Mouse (Mus musculus) heart, embryonic 12.5 days (tissue): ENCODE measurements around the gene Pecam1. TPM values are rescaled to one million over a fixed set of nuclear protein-coding genes. Genes with fewer than 3 reads are reported as not detected.
"Not testable (repeated sequence)": the region's sequence is repeated elsewhere in the genome, so short reads cannot be mapped to it uniquely, and the experiment has no call there.

Source experiments
- ATAC-seq: fragments of 200-750 bp; cut with Nextera tagmentation; 2 replicates; pipeline ENCODE4 v1.8.0; 2017; ENCODE audit warnings: moderate TSS enrichment, moderate library complexity; ENCODE audit not compliant: insufficient number of reproducible peaks, low FRiP score
- H3K27ac ChIP-seq: fragments of 300-500 bp; sonication (generic); 2 replicates; pipeline ENCODE4 v1.5.1; 2016; ENCODE audit warnings: mild to moderate bottlenecking, moderate library complexity; ENCODE audit not compliant: poor library complexity, severe bottlenecking
- H3K27me3 ChIP-seq: fragments of 300-500 bp; sonication (generic); replicated peaks from 2 replicates; pipeline ENCODE4 v1.6.1; 2016; ENCODE audit warnings: mild to moderate bottlenecking, moderate library complexity
- H3K36me3 ChIP-seq: fragments of 300-500 bp; sonication (generic); 2 replicates; pipeline ENCODE4 v1.6.1; 2016; ENCODE audit warnings: mild to moderate bottlenecking, moderate library complexity
- H3K4me1 ChIP-seq: fragments of 300-500 bp; sonication (generic); replicated peaks from 2 replicates; pipeline ENCODE4 v1.6.1; 2016; ENCODE audit warnings: mild to moderate bottlenecking
- H3K4me2 ChIP-seq: fragments of 300-500 bp; sonication (generic); 2 replicates; pipeline ENCODE4 v1.6.1; 2016; ENCODE audit warnings: mild to moderate bottlenecking, moderate library complexity
- H3K4me3 ChIP-seq: fragments of 300-500 bp; sonication (generic); 2 replicates; pipeline ENCODE4 v1.5.1; 2016; ENCODE audit warnings: mild to moderate bottlenecking
- H3K9ac ChIP-seq: fragments of 300-500 bp; sonication (generic); 2 replicates; pipeline ENCODE4 v1.6.1; 2016; ENCODE audit warnings: mild to moderate bottlenecking, moderate library complexity
- H3K9me3 ChIP-seq: fragments of 300-500 bp; sonication (generic); replicated peaks from 2 replicates; pipeline ENCODE4 v1.6.1; 2016; ENCODE audit warnings: mild to moderate bottlenecking, moderate library complexity
- WGBS: fragments of 180-500 bp; shearing (Covaris S2); methylation state at CpG from one replicate; pipeline ENCODE4 v1.1.7; 2016; 5-methylcytosine and 5-hydroxymethylcytosine counted together
- polyA plus RNA-seq: library from polyadenylated mRNA; unstranded; fragments of >200 nt; fragmentation: Nextera tagmentation; extraction: Ambion mirVana; gene quantifications from 2 replicates; pipeline ENCODE4 v1.2.1, GENCODE M21; 2016

Pecam1 gene
- polyA plus RNA-seq, 1 experiment from 2014 or later = 67.9 TPM

DNA sequence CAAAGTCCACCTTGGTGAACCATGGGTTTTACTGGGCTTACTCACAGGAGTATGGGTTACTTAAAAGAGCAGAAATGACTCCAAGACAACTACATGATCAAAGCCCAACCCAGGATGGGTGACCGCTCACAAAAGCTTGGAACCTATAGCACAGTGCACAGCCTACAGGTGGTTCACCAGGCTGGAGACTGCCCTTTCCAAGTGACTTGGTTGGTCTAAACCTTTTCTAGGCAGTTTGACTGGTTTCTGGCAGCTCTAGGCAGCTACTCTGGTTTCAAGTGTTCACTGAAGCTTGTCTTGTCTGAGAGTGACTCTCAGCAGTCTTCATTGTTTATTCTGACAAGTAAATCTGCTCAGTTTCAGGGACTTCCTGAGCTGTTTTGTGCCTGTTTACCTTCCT, 20.8 kb downstream of the Pecam1 start:
- Histone ChIP-seq H3K9ac (no peak overlapping the region), H3K36me3 (no peaks in the 10 kb centered on the region), H3K27ac (peak overlapping the region; percentile 86), H3K9me3 (peaks cover 7% of the 10 kb centered on the region), H3K4me2 (no peak overlapping the region), H3K27me3 (no peaks in the 10 kb centered on the region), H3K4me1 (peaks cover 36% of the 10 kb centered on the region), H3K4me3 (no peak overlapping the region)
- ATAC-seq = no peak
- WGBS = 92% methylated on average over 1 of the region's 1 CpGs

DNA sequence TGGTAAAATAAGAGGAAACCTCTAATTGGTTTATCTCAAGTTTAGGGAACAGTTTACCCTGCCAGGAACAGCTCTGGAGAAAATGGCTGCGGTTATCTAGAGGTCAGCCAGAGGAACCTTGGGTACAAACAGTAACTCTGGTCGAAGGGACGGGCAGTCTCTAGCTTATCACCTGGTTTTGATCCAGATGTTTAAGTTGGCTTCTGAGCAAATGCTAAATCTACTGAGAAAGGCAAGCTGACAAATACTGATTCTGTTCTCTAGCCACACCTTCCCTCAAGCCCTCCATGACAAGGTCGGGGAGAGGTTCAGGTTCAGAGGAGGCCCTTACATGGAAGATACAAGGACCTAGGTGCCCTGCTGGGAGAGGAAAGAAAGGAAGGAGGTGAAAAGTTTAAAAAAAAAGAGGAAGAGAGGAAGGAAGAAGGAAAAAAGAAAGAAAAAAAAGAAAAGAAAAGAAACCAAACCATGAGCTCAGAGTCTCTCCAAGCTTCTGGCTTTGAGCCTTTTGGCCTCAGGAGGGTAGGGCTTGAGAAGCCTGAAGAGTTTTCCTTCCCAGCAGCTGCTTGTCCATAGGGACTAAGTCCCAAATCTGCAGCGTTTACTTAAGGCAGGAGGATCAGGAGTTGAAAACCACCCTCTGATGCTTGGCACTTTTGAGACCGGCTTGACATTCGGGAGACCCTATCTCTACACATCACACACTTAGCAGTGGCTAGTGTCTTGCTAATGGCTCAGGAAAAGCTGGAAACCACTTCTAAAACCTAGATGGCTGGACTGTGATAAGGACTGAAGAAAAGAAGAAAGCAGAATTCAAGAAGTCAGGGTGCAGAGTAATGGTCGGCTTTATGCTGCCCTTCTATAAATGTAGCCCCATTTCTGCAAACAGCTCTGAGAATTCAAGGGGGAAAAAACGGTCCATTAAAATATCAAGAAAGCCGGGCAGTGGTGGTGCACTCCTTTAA, 21.7 kb downstream of the Pecam1 start:
- Histone ChIP-seq H3K27ac (peak overlapping the region; percentile 66), H3K9me3 (peaks cover 7% of the 10 kb centered on the region)
- no peak; the same call in 1 of the 2 replicates for ATAC-seq

DNA sequence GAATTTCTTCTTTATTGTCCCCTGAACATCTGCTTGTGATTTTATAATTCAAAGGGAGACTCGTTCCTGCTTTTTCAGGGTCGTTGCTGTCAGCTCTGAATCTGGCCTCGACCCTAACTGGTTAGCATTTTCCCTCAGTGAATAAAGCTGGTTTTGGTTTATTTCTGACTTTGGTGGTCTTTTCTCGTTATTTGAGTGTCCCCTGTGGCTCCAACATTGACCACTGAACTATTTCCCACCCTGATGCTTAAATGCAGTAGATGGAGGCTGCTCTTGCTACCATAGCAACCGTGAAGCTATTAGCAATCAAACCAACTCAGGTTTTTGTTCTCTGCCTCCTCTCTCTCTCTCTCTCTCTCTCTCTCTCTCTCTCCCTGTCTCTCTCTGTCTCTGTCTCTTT, 22.5 kb downstream of the Pecam1 start:
- H3K27ac ChIP-seq = no peak overlapping the region; the same call in 1 of the 2 replicates
- 74% methylated on average over 5 of the region's 5 CpGs for WGBS

More for the DNA sequence above, 21.7 kb downstream of the Pecam1 start:
- H3K4me1 ChIP-seq = peaks cover 38% of the 10 kb centered on the region
- H3K9ac ChIP-seq = no peak overlapping the region
- H3K27me3 ChIP-seq = no peaks in the 10 kb centered on the region
- H3K4me3 ChIP-seq = no peak overlapping the region
- no peaks in the 10 kb centered on the region for H3K36me3 ChIP-seq
- 49% methylated on average over 10 of the region's 10 CpGs for WGBS
- no peak overlapping the region for H3K4me2 ChIP-seq

DNA sequence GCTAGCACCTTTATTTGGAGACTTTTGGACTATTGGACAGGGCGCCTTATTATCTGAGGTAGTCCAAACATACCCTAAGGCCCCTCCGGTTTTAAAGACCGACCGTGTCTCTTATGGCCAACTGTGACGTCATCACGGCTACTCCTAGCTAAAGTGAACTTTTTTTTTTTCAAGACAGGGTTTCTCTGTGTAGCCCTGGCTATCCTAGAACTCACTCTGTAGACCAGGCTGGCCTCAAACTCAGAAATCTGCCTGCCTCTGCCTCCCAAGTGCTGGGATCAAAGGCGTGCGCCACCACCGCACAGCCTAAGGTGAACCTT, 25.6 kb downstream of the Pecam1 start:
- not testable (repeated sequence) for H3K36me3 ChIP-seq, H3K4me2 ChIP-seq, H3K27me3 ChIP-seq, H3K9me3 ChIP-seq, H3K27ac ChIP-seq, H3K4me3 ChIP-seq, H3K9ac ChIP-seq, ATAC-seq
- WGBS = 83% methylated on average over 9 of the region's 9 CpGs
- peaks cover 34% of the 10 kb centered on the region for H3K4me1 ChIP-seq

More for the DNA sequence above, 22.5 kb downstream of the Pecam1 start:
- ATAC-seq = no peak
- H3K4me1 ChIP-seq = peaks cover 44% of the 10 kb centered on the region
- H3K9me3 ChIP-seq = peaks cover 7% of the 10 kb centered on the region
- H3K36me3 ChIP-seq = no peaks in the 10 kb centered on the region
- no peak overlapping the region for H3K4me3 ChIP-seq
- H3K4me2 ChIP-seq = no peak overlapping the region
- H3K9ac ChIP-seq = no peak overlapping the region
- no peaks in the 10 kb centered on the region for H3K27me3 ChIP-seq

DNA sequence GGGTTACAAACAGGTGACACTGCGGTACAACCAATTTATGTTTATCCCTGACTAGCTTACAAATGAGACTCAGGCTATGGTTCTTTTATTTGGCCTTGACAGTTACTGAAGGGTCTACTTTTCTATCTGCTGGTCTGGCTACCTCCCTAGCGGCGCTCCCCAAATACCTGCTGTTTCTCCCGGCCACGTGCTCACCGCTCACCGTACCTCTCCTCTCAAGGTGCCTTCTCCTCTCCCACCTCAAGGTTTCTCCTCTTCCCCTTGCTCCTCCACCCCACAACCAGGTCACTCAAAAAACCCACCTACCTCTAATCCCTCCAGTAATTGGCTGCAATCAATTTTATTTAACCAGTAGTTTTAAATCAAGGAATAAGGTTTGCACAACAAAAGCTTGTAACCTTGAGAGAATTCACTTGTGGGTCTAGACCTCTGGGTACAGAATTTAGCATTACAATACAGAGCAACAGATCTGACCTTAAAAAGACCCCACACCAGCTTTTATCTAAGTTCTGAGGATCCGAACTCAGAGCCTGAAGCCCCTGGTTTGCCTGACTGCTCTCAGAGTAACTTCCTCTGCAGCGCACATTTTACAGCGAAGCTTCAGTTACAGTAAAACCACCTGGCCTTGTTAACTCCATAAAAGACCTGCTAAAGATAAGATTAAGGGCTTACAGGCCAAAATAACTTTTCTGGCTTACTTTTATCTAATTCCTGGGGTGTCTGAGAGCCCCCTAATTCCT, 26.1 kb downstream of the Pecam1 start:
- WGBS = 88% methylated on average over 10 of the region's 10 CpGs
- H3K4me1 ChIP-seq = peaks cover 31% of the 10 kb centered on the region
- 0 out of 2 replicates have a peak, but pooled peaks cover under 1% of the 10 kb centered on the region for H3K9me3 ChIP-seq
- no peaks in the 10 kb centered on the region for H3K27me3 ChIP-seq
- H3K9ac ChIP-seq = no peak overlapping the region
- H3K27ac ChIP-seq = no peak overlapping the region
- H3K4me3 ChIP-seq = no peak overlapping the region
- no peak for ATAC-seq
- no peaks in the 10 kb centered on the region for H3K36me3 ChIP-seq
- no peak overlapping the region for H3K4me2 ChIP-seq

DNA sequence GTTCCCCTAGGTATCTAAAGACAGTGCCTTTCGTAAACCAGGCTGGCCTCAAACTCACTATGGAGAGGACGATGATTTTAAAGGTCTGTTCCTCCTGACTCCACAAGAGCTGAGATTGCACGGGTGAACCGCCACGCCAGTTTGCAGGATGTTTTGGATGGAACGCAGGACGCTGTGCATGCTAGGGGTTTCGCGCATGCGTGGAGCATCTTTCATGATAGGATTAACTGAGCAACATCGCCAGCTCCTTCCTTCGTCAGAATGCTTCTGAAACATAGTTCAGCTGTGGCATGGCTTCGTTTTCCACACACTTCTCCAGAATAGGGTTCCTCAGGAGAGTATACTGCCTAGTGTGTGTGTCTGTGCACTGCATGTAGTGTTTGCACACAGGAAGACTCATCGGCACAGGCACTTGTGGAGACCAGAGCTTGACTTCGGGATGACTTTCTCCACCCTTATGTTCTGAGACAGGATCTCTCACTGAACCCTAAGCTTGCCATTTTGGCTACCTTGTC, 26.8 kb downstream of the Pecam1 start:
- Histone ChIP-seq H3K4me2 (peak overlapping the region; percentile 14), H3K27ac (no peak overlapping the region)
- WGBS = 68% methylated on average over 15 of the region's 15 CpGs

DNA sequence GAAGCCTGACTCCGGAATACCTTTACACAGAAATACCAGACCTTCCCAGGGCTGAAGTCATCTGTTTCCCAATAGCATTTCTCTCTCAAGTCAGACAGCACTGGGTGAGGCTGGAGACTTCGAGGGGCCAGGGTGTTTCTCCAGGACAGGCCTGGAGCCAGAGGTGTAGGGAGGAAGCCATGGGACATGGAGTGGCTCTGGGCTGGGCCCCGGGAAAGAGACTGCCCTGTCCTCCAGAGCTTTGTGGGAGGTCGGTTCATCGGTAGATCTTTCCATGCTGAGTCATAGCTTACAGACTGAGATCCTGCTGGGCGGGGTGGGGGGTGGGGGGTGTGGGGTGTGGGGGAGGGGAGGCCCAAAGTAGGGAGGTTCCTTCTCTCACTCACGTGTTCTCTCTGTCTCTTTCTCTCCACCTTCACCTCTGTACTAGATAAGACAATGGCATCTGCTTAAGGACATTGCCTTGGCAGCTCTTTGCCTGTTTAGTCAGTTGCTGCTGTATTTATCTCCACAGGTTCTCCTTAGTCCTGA, 27.5 kb downstream of the Pecam1 start:
- no peak overlapping the region for H3K4me3 ChIP-seq
- H3K27ac ChIP-seq = peak overlapping the region; percentile 1; the same call in 1 of the 2 replicates
- 7% methylated on average over 7 of the region's 7 CpGs for WGBS

More for the DNA sequence above, 26.8 kb downstream of the Pecam1 start:
- Histone ChIP-seq H3K9me3 (no peaks in the 10 kb centered on the region), H3K27me3 (no peaks in the 10 kb centered on the region), H3K4me3 (no peak overlapping the region), H3K4me1 (peaks cover 27% of the 10 kb centered on the region), H3K36me3 (no peaks in the 10 kb centered on the region), H3K9ac (no peak overlapping the region)
- no peak for ATAC-seq

DNA sequence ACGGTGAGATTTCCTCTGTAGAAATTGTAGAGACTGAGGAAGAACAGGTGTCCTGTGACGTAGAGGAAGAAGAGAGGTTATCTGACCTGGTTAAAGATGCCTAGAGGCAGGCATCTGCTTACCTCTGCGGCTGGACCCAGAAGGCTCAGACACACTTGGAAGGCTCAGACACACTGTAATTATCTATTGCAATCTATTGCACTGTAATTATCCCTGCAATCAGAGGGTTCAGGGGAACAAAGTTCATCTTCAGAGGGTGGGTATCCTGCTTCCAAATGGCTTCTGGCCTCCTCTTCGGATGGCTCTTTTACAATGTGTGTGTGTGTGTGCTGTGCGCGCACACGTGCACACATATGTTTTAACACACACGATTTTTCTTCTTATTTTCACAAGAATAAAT, 30.0 kb downstream of the Pecam1 start:
- no peak for ATAC-seq
- H3K4me2 ChIP-seq = no peak overlapping the region
- H3K4me3 ChIP-seq = no peak overlapping the region
- H3K4me1 ChIP-seq = peaks cover 19% of the 10 kb centered on the region
- H3K27me3 ChIP-seq = no peaks in the 10 kb centered on the region
- 86% methylated on average over 8 of the region's 8 CpGs for whole genome bisulfite sequencing
- H3K36me3 ChIP-seq = no peaks in the 10 kb centered on the region
- H3K9ac ChIP-seq = no peak overlapping the region
- no peaks in the 10 kb centered on the region for H3K9me3 ChIP-seq
- no peak overlapping the region for H3K27ac ChIP-seq

More for the DNA sequence above, 27.5 kb downstream of the Pecam1 start:
- H3K4me1 ChIP-seq = peaks cover 19% of the 10 kb centered on the region
- no peaks in the 10 kb centered on the region for H3K9me3 ChIP-seq
- H3K36me3 ChIP-seq = no peaks in the 10 kb centered on the region
- peak; percentile 91 for ATAC-seq
- H3K4me2 ChIP-seq = 0 out of 2 replicates have a peak overlapping the region, but pooled peaks have one; percentile 0
- H3K9ac ChIP-seq = 0 out of 2 replicates have a peak overlapping the region, but pooled peaks have one; percentile 23
- H3K27me3 ChIP-seq = no peaks in the 10 kb centered on the region

DNA sequence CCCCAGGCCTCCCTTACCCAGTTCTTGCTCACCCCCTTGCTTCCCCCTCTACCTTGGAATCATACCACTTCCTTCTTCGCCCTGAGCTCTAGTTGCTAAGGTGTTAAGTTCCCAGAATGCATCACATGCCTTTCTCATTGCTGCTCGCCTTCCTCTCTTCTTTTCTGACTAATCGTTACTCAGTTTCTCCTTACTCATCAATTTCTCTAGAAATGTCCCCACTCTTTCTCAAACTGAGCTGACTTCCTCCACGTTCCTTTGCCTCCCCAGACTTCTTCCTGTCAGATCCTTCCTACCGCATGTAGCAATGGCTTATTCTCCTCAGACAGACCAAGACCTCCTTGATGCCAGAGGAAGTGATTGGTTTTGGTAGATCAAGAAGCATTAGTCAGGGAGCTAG, 33.9 kb downstream of the Pecam1 start:
- no peaks in the 10 kb centered on the region for H3K9me3 ChIP-seq
- H3K4me2 ChIP-seq = no peak overlapping the region
- H3K27ac ChIP-seq = no peak overlapping the region
- no peaks in the 10 kb centered on the region for H3K36me3 ChIP-seq
- H3K27me3 ChIP-seq = no peaks in the 10 kb centered on the region
- H3K4me3 ChIP-seq = no peak overlapping the region
- peaks cover 26% of the 10 kb centered on the region for H3K4me1 ChIP-seq
- ATAC-seq = no peak
- no peak overlapping the region for H3K9ac ChIP-seq
- 82% methylated on average over 5 of the region's 5 CpGs for WGBS

DNA sequence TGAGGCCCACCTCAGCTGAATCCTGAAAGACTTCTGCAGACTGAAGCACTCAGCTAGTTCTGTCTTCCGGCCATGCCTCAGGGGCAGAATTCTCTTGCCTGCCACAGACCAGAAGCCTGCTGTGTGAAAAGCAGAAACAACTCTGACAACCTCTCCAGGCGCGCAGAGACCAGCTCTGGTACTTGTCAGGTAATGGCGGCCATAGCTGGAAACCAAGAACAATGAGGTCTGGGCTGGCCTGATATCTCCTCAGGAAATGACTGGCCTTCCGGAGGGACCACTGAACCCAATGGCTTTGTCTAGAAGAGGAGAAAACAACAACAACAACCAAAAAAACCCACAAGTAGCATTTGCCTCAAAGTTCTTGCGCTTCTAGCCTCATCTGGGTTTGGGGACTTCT, 35.4 kb downstream of the Pecam1 start:
- 34% methylated on average over 6 of the region's 6 CpGs for WGBS
- no peaks in the 10 kb centered on the region for H3K9me3 ChIP-seq
- peaks cover 35% of the 10 kb centered on the region for H3K4me1 ChIP-seq
- H3K36me3 ChIP-seq = no peaks in the 10 kb centered on the region
- no peaks in the 10 kb centered on the region for H3K27me3 ChIP-seq
- ATAC-seq = peak; percentile 81
- H3K4me2 ChIP-seq = peak overlapping the region; percentile 39
- peak overlapping the region; percentile 67 for H3K9ac ChIP-seq
- peak overlapping the region; percentile 41 for H3K4me3 ChIP-seq
- peak overlapping the region; percentile 91 for H3K27ac ChIP-seq

DNA sequence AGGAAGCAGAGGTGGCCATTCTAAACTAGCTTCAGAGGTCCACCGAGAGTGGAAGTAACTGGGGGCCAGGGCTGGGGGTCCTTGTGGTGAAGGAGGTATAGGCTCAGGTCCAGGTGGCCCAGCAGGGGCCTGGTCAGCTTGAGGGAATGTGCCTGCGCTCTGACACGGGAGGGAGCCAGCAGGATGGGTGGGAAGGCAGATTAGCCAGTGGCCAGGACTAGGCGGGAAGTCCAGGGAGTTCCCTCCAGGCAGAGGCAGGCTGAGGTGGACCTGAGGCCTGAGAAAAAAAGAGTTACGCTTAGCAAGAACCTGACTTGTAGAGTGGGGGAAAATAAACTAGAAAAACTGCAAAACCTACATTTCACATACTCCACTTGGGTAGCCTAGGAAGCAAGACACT, 39.6 kb downstream of the Pecam1 start:
- no peak overlapping the region for H3K9ac ChIP-seq
- H3K9me3 ChIP-seq = no peaks in the 10 kb centered on the region
- no peak for ATAC-seq
- no peaks in the 10 kb centered on the region for H3K36me3 ChIP-seq
- peaks cover 65% of the 10 kb centered on the region for H3K4me1 ChIP-seq
- H3K27ac ChIP-seq = peak overlapping the region; percentile 42
- peak overlapping the region; percentile 8 for H3K4me2 ChIP-seq
- H3K4me3 ChIP-seq = no peak overlapping the region
- H3K27me3 ChIP-seq = no peaks in the 10 kb centered on the region
- 50% methylated on average over 5 of the region's 5 CpGs for WGBS
